Mouse (Mus musculus): ENCODE measurements around the gene Rora. TPM values are rescaled to one million over a fixed set of nuclear protein-coding genes. Genes with fewer than 3 reads are reported as not detected.

Gene Rora
- polyA plus RNA-seq, 1 experiment from 2014 or later = 3.8 TPM

GRCm38 (mm10) chr9:69242538-69242937 lies 589.0 kb downstream of the Rora start:
- H3K36me3 ChIP-seq = no peaks in the 10 kb centered on the region
- H3K9me3 ChIP-seq (replicated peaks) = no peaks in the 10 kb centered on the region
- peaks cover 31% of the 10 kb centered on the region for H3K4me1 ChIP-seq
- DNase-seq (ENCODE audit: low spot score) = no peak
- H3K27me3 ChIP-seq (ENCODE audit: low read depth, poor library complexity, severe bottlenecking) = peaks cover 4% of the 10 kb centered on the region; the same call in 1 of the 2 replicates
- WGBS = 60% methylated on average over 6 of the region's 6 CpGs
- no peak overlapping the region for H3K4me3 ChIP-seq
- H3K27ac ChIP-seq = no peak overlapping the region

- H3K4me1 ChIP-seq = peaks cover 27% of the 10 kb centered on the region
- H3K27ac ChIP-seq = no peak overlapping the region
- WGBS = 13% methylated on average over 6 of the region's 6 CpGs
- H3K9me3 ChIP-seq (replicated peaks) = no peaks in the 10 kb centered on the region
- peak; percentile 78 for DNase-seq (ENCODE audit: low spot score)
- no peak overlapping the region for H3K4me3 ChIP-seq
- H3K27me3 ChIP-seq (ENCODE audit: low read depth, poor library complexity, severe bottlenecking) = peaks cover 4% of the 10 kb centered on the region; the same call in 1 of the 2 replicates
- no peaks in the 10 kb centered on the region for H3K36me3 ChIP-seq
Observed at GRCm38 (mm10) chr9:69243626-69244025, 590.0 kb downstream of the Rora start.

- Histone ChIP-seq H3K36me3 (no peaks in the 10 kb centered on the region), H3K9me3 (replicated peaks) (no peaks in the 10 kb centered on the region), H3K4me1 (peaks cover 27% of the 10 kb centered on the region), H3K27me3 (ENCODE audit: low read depth, poor library complexity, severe bottlenecking) (peaks cover 4% of the 10 kb centered on the region; the same call in 1 of the 2 replicates), H3K4me3 (no peak overlapping the region), H3K27ac (no peak overlapping the region)
- 91% methylated on average over 3 of the region's 3 CpGs for WGBS
- no peak for DNase-seq (ENCODE audit: low spot score)
Observed at GRCm38 (mm10) chr9:69246225-69246624, 592.6 kb downstream of the Rora start.

GRCm38 (mm10) chr9:69249586-69249985 lies 596.0 kb downstream of the Rora start:
- no peaks in the 10 kb centered on the region for H3K36me3 ChIP-seq
- no peak for DNase-seq (ENCODE audit: low spot score)
- peaks cover 9% of the 10 kb centered on the region; the same call in 1 of the 2 replicates for H3K27me3 ChIP-seq (ENCODE audit: low read depth, poor library complexity, severe bottlenecking)
- no peak overlapping the region for H3K4me3 ChIP-seq
- H3K4me1 ChIP-seq = peaks cover 4% of the 10 kb centered on the region; the same call in 1 of the 2 replicates
- no peak overlapping the region for H3K27ac ChIP-seq
- H3K9me3 ChIP-seq (replicated peaks) = no peaks in the 10 kb centered on the region
- 91% methylated on average over 3 of the region's 3 CpGs for WGBS

- Histone ChIP-seq H3K9me3 (replicated peaks) (no peaks in the 10 kb centered on the region), H3K4me1 (peaks cover 2% of the 10 kb centered on the region; the same call in 1 of the 2 replicates), H3K27me3 (ENCODE audit: low read depth, poor library complexity, severe bottlenecking) (peaks cover 8% of the 10 kb centered on the region; the same call in 1 of the 2 replicates), H3K36me3 (no peaks in the 10 kb centered on the region), H3K27ac (no peak overlapping the region), H3K4me3 (no peak overlapping the region)
- no peak for DNase-seq (ENCODE audit: low spot score)
- WGBS = 95% methylated on average over 8 of the region's 8 CpGs
Observed at GRCm38 (mm10) chr9:69250326-69250725, 596.7 kb downstream of the Rora start.

- Histone ChIP-seq H3K4me1 (peaks cover 19% of the 10 kb centered on the region), H3K9me3 (replicated peaks) (no peaks in the 10 kb centered on the region), H3K4me3 (no peak overlapping the region), H3K36me3 (no peaks in the 10 kb centered on the region), H3K27me3 (ENCODE audit: low read depth, poor library complexity, severe bottlenecking) (no peaks in the 10 kb centered on the region; the same call in 1 of the 2 replicates), H3K27ac (no peak overlapping the region)
- WGBS = 29% methylated on average over 5 of the region's 5 CpGs
- no peak for DNase-seq (ENCODE audit: low spot score)
Observed at GRCm38 (mm10) chr9:69258506-69258905, 604.9 kb downstream of the Rora start.

GRCm38 (mm10) chr9:69259382-69259781 lies 605.8 kb downstream of the Rora start:
- Histone ChIP-seq H3K36me3 (no peaks in the 10 kb centered on the region), H3K4me3 (peak overlapping the region; percentile 16), H3K4me1 (peaks cover 19% of the 10 kb centered on the region), H3K27ac (peak overlapping the region; percentile 65), H3K9me3 (replicated peaks) (no peaks in the 10 kb centered on the region), H3K27me3 (ENCODE audit: low read depth, poor library complexity, severe bottlenecking) (no peaks in the 10 kb centered on the region; the same call in 1 of the 2 replicates)
- DNase-seq (ENCODE audit: low spot score) = peak; percentile 68
- 4% methylated on average over 9 of the region's 9 CpGs for WGBS

- Histone ChIP-seq H3K36me3 (no peaks in the 10 kb centered on the region), H3K4me1 (peaks cover 8% of the 10 kb centered on the region), H3K4me3 (no peak overlapping the region), H3K27ac (no peak overlapping the region), H3K9me3 (replicated peaks) (no peaks in the 10 kb centered on the region), H3K27me3 (ENCODE audit: low read depth, poor library complexity, severe bottlenecking) (peaks cover under 1% of the 10 kb centered on the region; the same call in 1 of the 2 replicates)
- no peak for DNase-seq (ENCODE audit: low spot score)
- 73% methylated on average over 7 of the region's 7 CpGs for WGBS
Observed at GRCm38 (mm10) chr9:69265151-69265550, 611.6 kb downstream of the Rora start.

- Histone ChIP-seq H3K4me3 (no peak overlapping the region), H3K4me1 (peaks cover 1% of the 10 kb centered on the region; the same call in 1 of the 2 replicates), H3K27ac (no peak overlapping the region), H3K27me3 (ENCODE audit: low read depth, poor library complexity, severe bottlenecking) (peaks cover 18% of the 10 kb centered on the region), H3K36me3 (no peaks in the 10 kb centered on the region), H3K9me3 (replicated peaks) (no peaks in the 10 kb centered on the region)
- WGBS = 48% methylated on average over 8 of the region's 8 CpGs
- DNase-seq (ENCODE audit: low spot score) = no peak
Observed at GRCm38 (mm10) chr9:69270374-69270773, 616.8 kb downstream of the Rora start.

- Histone ChIP-seq H3K27me3 (ENCODE audit: low read depth, poor library complexity, severe bottlenecking) (peaks cover 18% of the 10 kb centered on the region), H3K9me3 (replicated peaks) (no peaks in the 10 kb centered on the region), H3K36me3 (no peaks in the 10 kb centered on the region), H3K27ac (no peak overlapping the region), H3K4me3 (no peak overlapping the region), H3K4me1 (no peaks in the 10 kb centered on the region; the same call in 1 of the 2 replicates)
- WGBS = 27% methylated on average over 7 of the region's 7 CpGs
- no peak for DNase-seq (ENCODE audit: low spot score)
Observed at GRCm38 (mm10) chr9:69270931-69271330, 617.3 kb downstream of the Rora start.

GRCm38 (mm10) chr9:69272884-69273283 lies 619.3 kb downstream of the Rora start:
- Histone ChIP-seq H3K27me3 (ENCODE audit: low read depth, poor library complexity, severe bottlenecking) (peaks cover 18% of the 10 kb centered on the region), H3K4me3 (no peak overlapping the region), H3K36me3 (no peaks in the 10 kb centered on the region), H3K27ac (no peak overlapping the region), H3K9me3 (replicated peaks) (no peaks in the 10 kb centered on the region), H3K4me1 (no peaks in the 10 kb centered on the region; the same call in 1 of the 2 replicates)
- WGBS = 63% methylated on average over 9 of the region's 9 CpGs
- no peak for DNase-seq (ENCODE audit: low spot score)

GRCm38 (mm10) chr9:69274766-69275485 lies 621.3 kb downstream of the Rora start:
- Histone ChIP-seq H3K27me3 (ENCODE audit: low read depth, poor library complexity, severe bottlenecking) (peaks cover 18% of the 10 kb centered on the region), H3K4me1 (no peaks in the 10 kb centered on the region; the same call in 1 of the 2 replicates), H3K27ac (no peak overlapping the region), H3K4me3 (no peak overlapping the region), H3K9me3 (replicated peaks) (no peaks in the 10 kb centered on the region), H3K36me3 (no peaks in the 10 kb centered on the region)
- WGBS = 61% methylated on average over 10 of the region's 10 CpGs
- DNase-seq (ENCODE audit: low spot score) = no peak

GRCm38 (mm10) chr9:69277256-69277655 lies 623.7 kb downstream of the Rora start:
- Histone ChIP-seq H3K4me3 (no peak overlapping the region), H3K36me3 (no peaks in the 10 kb centered on the region), H3K27me3 (ENCODE audit: low read depth, poor library complexity, severe bottlenecking) (no peaks in the 10 kb centered on the region; the same call in 1 of the 2 replicates), H3K27ac (no peak overlapping the region), H3K9me3 (replicated peaks) (no peaks in the 10 kb centered on the region), H3K4me1 (no peaks in the 10 kb centered on the region; the same call in 1 of the 2 replicates)
- WGBS = 72% methylated on average over 10 of the region's 10 CpGs
- DNase-seq (ENCODE audit: low spot score) = no peak
